Mouse (Mus musculus) ES-E14 (cell line): ENCODE data around the gene Calr4.

Experiments used
- HCFC1 ChIP-seq: IDR thresholded peaks from 2 replicates; pipeline ENCODE4 v1.6.1; 2012; ENCODE audit warnings: low read length, inconsistent platforms, borderline replicate concordance; ENCODE audit not compliant: insufficient read depth
- MAFK ChIP-seq: IDR thresholded peaks from 2 replicates; pipeline ENCODE4 v1.6.1; 2014; ENCODE audit warnings: mild to moderate bottlenecking, low read depth, low read length, inconsistent platforms; ENCODE audit not compliant: insufficient read depth
- ZNF384 ChIP-seq: IDR thresholded peaks from 2 replicates; pipeline ENCODE4 v1.6.1; 2012; ENCODE audit warnings: low read depth, low read length, inconsistent platforms

GRCm38 (mm10) chr4:109191598-109191997 lies 42.7 kb upstream of the Calr4 start:
- no peak for TF ChIP-seq ZNF384
- TF ChIP-seq HCFC1, result no peak
- no peak for TF ChIP-seq MAFK
